Mouse (Mus musculus): Measurements from ENCODE around the gene Gm49450. TPM values are rescaled to one million over a fixed set of nuclear protein-coding genes. Genes with fewer than 3 reads are reported as not detected.
A peak's percentile ranks its signal among the peaks of the same experiment; 100 is the strongest.

The Gm49450 gene
- polyA plus RNA-seq (2014; fragmentation: Nextera tagmentation; extraction: Ambion mirVana) = not detected in 2 replicates

- 4% methylated on average over 28 of the region's 28 CpGs for WGBS
- H3K36me3 ChIP-seq (ENCODE audit: control insufficient read depth, insufficient read depth, low read length) = no peaks in the 10 kb centered on the region
- no peaks in the 10 kb centered on the region for H3K27me3 ChIP-seq (ENCODE audit: control insufficient read depth, insufficient read depth, low read length)
- peak; percentile 95 for ATAC-seq (ENCODE audit: insufficient read depth, low FRiP score, low TSS enrichment)
- H3K9ac ChIP-seq (ENCODE audit: low read length) = peak within 1 kb of the TSS; percentile 99
- peak within 1 kb of the TSS; percentile 98 for H3K27ac ChIP-seq (ENCODE audit: low read depth, low read length)
- H3K9me3 ChIP-seq (ENCODE audit: control insufficient read depth, low read length) = no peaks in the 10 kb centered on the region
- peak; percentile 96 for DNase-seq (ENCODE audit: low spot score)
- H3K4me1 ChIP-seq (ENCODE audit: control insufficient read depth, insufficient read depth, low read length) = 0 out of 2 replicates have a peak, but pooled peaks cover 9% of the 10 kb centered on the region
- peak within 1 kb of the TSS; percentile 76 for H3K4me3 ChIP-seq (ENCODE audit: low read depth, low read length)
- H3K4me2 ChIP-seq (ENCODE audit: low read depth) = peak within 1 kb of the TSS; percentile 52
Measured at GRCm38 (mm10) chr15:98953401-98954356, at the start of gene Gm49450, which contains the start of gene Tuba1a. Gm49450 (minus strand) TSS chr15:98953551. Tuba1a (minus strand) TSS chr15:98953703.

- Histone ChIP-seq H3K4me2 (ENCODE audit: low read depth) (0 out of 2 replicates have a peak overlapping the region, but pooled peaks have one; percentile 15), H3K36me3 (ENCODE audit: control insufficient read depth, insufficient read depth, low read length) (no peaks in the 10 kb centered on the region), H3K4me3 (ENCODE audit: low read depth, low read length) (no peak overlapping the region), H3K27me3 (ENCODE audit: control insufficient read depth, insufficient read depth, low read length) (no peaks in the 10 kb centered on the region), H3K4me1 (ENCODE audit: control insufficient read depth, insufficient read depth, low read length) (0 out of 2 replicates have a peak, but pooled peaks cover 2% of the 10 kb centered on the region), H3K27ac (ENCODE audit: low read depth, low read length) (no peak overlapping the region), H3K9me3 (ENCODE audit: control insufficient read depth, low read length) (no peaks in the 10 kb centered on the region), H3K9ac (ENCODE audit: low read length) (no peak overlapping the region)
- no peak for DNase-seq (ENCODE audit: low spot score)
- ATAC-seq (ENCODE audit: insufficient read depth, low FRiP score, low TSS enrichment) = no peak
- WGBS = 21% methylated on average over 17 of the region's 17 CpGs
Measured at GRCm38 (mm10) chr15:99001451-99001931, 48.1 kb upstream of the Gm49450 start.

- Histone ChIP-seq H3K4me2 (ENCODE audit: low read depth) (no peak overlapping the region), H3K27ac (ENCODE audit: low read depth, low read length) (no peak overlapping the region; the same call in 1 of the 2 replicates), H3K36me3 (ENCODE audit: control insufficient read depth, insufficient read depth, low read length) (no peaks in the 10 kb centered on the region), H3K27me3 (ENCODE audit: control insufficient read depth, insufficient read depth, low read length) (no peaks in the 10 kb centered on the region), H3K9ac (ENCODE audit: low read length) (no peak overlapping the region), H3K9me3 (ENCODE audit: control insufficient read depth, low read length) (no peaks in the 10 kb centered on the region), H3K4me1 (ENCODE audit: control insufficient read depth, insufficient read depth, low read length) (0 out of 2 replicates have a peak, but pooled peaks cover 2% of the 10 kb centered on the region), H3K4me3 (ENCODE audit: low read depth, low read length) (no peak overlapping the region)
- WGBS = 48% methylated on average over 14 of the region's 14 CpGs
- no peak for DNase-seq (ENCODE audit: low spot score)
- no peak for ATAC-seq (ENCODE audit: insufficient read depth, low FRiP score, low TSS enrichment)
Measured at GRCm38 (mm10) chr15:99000535-99001283, 47.4 kb upstream of the Gm49450 start.

GRCm38 (mm10) chr15:98998775-98999157, 45.4 kb upstream of the Gm49450 start:
- no peak overlapping the region for H3K4me2 ChIP-seq (ENCODE audit: low read depth)
- H3K9me3 ChIP-seq (ENCODE audit: control insufficient read depth, low read length) = no peaks in the 10 kb centered on the region
- no peaks in the 10 kb centered on the region for H3K27me3 ChIP-seq (ENCODE audit: control insufficient read depth, insufficient read depth, low read length)
- 0 out of 2 replicates have a peak, but pooled peaks cover 2% of the 10 kb centered on the region for H3K4me1 ChIP-seq (ENCODE audit: control insufficient read depth, insufficient read depth, low read length)
- H3K4me3 ChIP-seq (ENCODE audit: low read depth, low read length) = no peak overlapping the region
- no peak for DNase-seq (ENCODE audit: low spot score)
- 43% methylated on average over 6 of the region's 6 CpGs for WGBS
- no peak overlapping the region for H3K9ac ChIP-seq (ENCODE audit: low read length)
- H3K36me3 ChIP-seq (ENCODE audit: control insufficient read depth, insufficient read depth, low read length) = no peaks in the 10 kb centered on the region
- no peak overlapping the region for H3K27ac ChIP-seq (ENCODE audit: low read depth, low read length)
- ATAC-seq (ENCODE audit: insufficient read depth, low FRiP score, low TSS enrichment) = no peak

GRCm38 (mm10) chr15:98997938-98998774, 44.8 kb upstream of the Gm49450 start:
- no peak for DNase-seq (ENCODE audit: low spot score)

GRCm38 (mm10) chr15:98996840-98997239, 43.5 kb upstream of the Gm49450 start:
- Histone ChIP-seq H3K4me2 (ENCODE audit: low read depth) (no peak overlapping the region), H3K27me3 (ENCODE audit: control insufficient read depth, insufficient read depth, low read length) (no peaks in the 10 kb centered on the region), H3K4me3 (ENCODE audit: low read depth, low read length) (no peak overlapping the region), H3K36me3 (ENCODE audit: control insufficient read depth, insufficient read depth, low read length) (no peaks in the 10 kb centered on the region), H3K9me3 (ENCODE audit: control insufficient read depth, low read length) (no peaks in the 10 kb centered on the region), H3K9ac (ENCODE audit: low read length) (0 out of 2 replicates have a peak overlapping the region, but pooled peaks have one; percentile 27), H3K27ac (ENCODE audit: low read depth, low read length) (no peak overlapping the region), H3K4me1 (ENCODE audit: control insufficient read depth, insufficient read depth, low read length) (peaks cover 13% of the 10 kb centered on the region)
- DNase-seq (ENCODE audit: low spot score) = no peak
- 86% methylated on average over 7 of the region's 7 CpGs for WGBS
- no peak for ATAC-seq (ENCODE audit: insufficient read depth, low FRiP score, low TSS enrichment)

More at GRCm38 (mm10) chr15:98997938-98998774, 44.8 kb upstream of the Gm49450 start:
- Histone ChIP-seq H3K9ac (ENCODE audit: low read length) (no peak overlapping the region), H3K4me2 (ENCODE audit: low read depth) (no peak overlapping the region), H3K27ac (ENCODE audit: low read depth, low read length) (no peak overlapping the region), H3K9me3 (ENCODE audit: control insufficient read depth, low read length) (no peaks in the 10 kb centered on the region), H3K27me3 (ENCODE audit: control insufficient read depth, insufficient read depth, low read length) (no peaks in the 10 kb centered on the region), H3K36me3 (ENCODE audit: control insufficient read depth, insufficient read depth, low read length) (no peaks in the 10 kb centered on the region), H3K4me3 (ENCODE audit: low read depth, low read length) (no peak overlapping the region), H3K4me1 (ENCODE audit: control insufficient read depth, insufficient read depth, low read length) (peaks cover 6% of the 10 kb centered on the region)
- 61% methylated on average over 13 of the region's 13 CpGs for WGBS
- no peak for ATAC-seq (ENCODE audit: insufficient read depth, low FRiP score, low TSS enrichment)

- Histone ChIP-seq H3K4me2 (ENCODE audit: low read depth) (no peak overlapping the region), H3K9me3 (ENCODE audit: control insufficient read depth, low read length) (no peaks in the 10 kb centered on the region), H3K27ac (ENCODE audit: low read depth, low read length) (no peak overlapping the region), H3K4me3 (ENCODE audit: low read depth, low read length) (no peak overlapping the region), H3K36me3 (ENCODE audit: control insufficient read depth, insufficient read depth, low read length) (no peaks in the 10 kb centered on the region), H3K4me1 (ENCODE audit: control insufficient read depth, insufficient read depth, low read length) (peaks cover 26% of the 10 kb centered on the region), H3K9ac (ENCODE audit: low read length) (no peak overlapping the region), H3K27me3 (ENCODE audit: control insufficient read depth, insufficient read depth, low read length) (no peaks in the 10 kb centered on the region)
- WGBS = 89% methylated on average over 9 of the region's 9 CpGs
- DNase-seq (ENCODE audit: low spot score) (no peak), ATAC-seq (ENCODE audit: insufficient read depth, low FRiP score, low TSS enrichment) (no peak)
Measured at GRCm38 (mm10) chr15:98994957-98995520, 41.7 kb upstream of the Gm49450 start.
